Mouse (Mus musculus): ENCODE measurements around the gene Lgmn. TPM values are rescaled to one million over a fixed set of nuclear protein-coding genes. Genes with fewer than 3 reads are reported as not detected.
A peak's percentile ranks its signal among the peaks of the same experiment; 100 is the strongest.

Lgmn gene
- polyA plus RNA-seq, 1 experiment from 2014 or later, result 45.6 TPM

DNA sequence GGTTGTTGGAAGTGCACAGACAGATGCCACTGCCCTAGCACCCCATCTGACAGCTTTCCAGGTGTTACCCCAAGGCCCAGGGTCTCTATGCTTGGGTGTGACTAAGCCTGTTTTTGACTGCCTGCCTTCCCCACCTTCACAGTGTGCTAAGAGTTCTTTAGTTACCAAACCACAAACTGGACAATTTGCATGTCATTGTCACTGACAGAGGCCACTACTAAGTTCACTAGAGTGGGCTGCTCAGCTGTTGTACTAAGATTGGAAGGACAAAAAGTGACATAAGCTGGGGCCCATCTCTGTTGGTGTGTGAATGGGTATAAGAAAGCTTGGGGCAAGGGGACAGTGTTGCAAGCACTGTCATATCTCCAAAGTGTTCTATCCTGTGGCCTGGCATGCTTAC is 83.8 kb downstream of the Lgmn start:
- no peak overlapping the region for H3K4me3 ChIP-seq
- no peak for DNase-seq (ENCODE audit: low spot score)
- no peaks in the 10 kb centered on the region for H3K9me3 ChIP-seq
- H3K27ac ChIP-seq (replicated peaks), result no peak overlapping the region
- peaks cover 9% of the 10 kb centered on the region; the same call in 1 of the 2 replicates for H3K36me3 ChIP-seq (replicated peaks)
- no peaks in the 10 kb centered on the region for H3K4me1 ChIP-seq
- no peaks in the 10 kb centered on the region for H3K27me3 ChIP-seq (replicated peaks; ENCODE audit: low read depth, poor library complexity, severe bottlenecking)

DNA sequence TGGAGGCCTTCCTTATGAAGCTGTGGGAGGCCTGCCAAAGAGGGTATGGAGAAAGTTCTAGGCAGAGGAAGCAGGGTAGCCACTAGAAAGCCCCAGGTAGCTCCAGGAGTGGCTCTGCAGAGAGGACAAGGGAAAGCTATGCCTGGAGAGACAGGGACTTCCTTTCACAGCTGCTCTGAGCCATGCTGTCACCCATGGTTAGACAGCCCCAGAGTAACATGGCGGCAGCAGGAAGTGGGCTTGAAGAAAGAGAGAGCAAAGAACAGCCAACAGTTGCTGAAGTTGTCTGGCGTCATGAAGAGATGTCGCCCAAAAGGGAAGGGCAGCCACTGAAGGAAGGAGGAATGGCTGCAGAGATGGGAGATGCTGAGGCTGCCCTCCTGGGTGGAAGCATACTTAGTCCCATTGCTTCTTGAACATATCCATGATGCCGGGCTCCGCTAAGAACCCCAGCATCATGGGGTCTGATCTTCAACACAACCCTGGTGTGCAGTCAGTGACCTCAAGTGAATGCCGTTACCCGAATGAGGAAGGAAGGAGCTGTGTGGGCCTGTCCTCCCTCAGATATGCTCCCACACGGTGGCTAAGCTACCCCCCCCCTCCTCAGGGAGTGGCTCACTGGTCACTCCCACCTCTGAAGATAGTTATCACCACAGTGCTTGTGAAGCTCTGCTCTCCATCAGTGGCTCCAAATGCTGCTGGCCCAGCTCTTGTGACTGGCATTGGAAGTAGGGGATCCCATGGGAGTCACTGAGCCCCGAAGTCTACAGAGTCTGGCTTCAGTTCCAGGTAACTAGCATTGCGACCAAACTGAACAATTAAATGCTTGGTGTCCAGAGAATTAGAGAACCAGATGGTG is 85.3 kb downstream of the Lgmn start:
- WGBS, result 87% methylated on average over 10 of the region's 10 CpGs
- no peak overlapping the region for H3K27ac ChIP-seq (replicated peaks)
- H3K27me3 ChIP-seq (replicated peaks; ENCODE audit: low read depth, poor library complexity, severe bottlenecking), result no peaks in the 10 kb centered on the region
- H3K4me1 ChIP-seq, result no peaks in the 10 kb centered on the region
- H3K4me3 ChIP-seq, result no peak overlapping the region
- no peaks in the 10 kb centered on the region for H3K9me3 ChIP-seq
- no peak for DNase-seq (ENCODE audit: low spot score)
- peaks cover under 1% of the 10 kb centered on the region; the same call in 1 of the 2 replicates for H3K36me3 ChIP-seq (replicated peaks)

DNA sequence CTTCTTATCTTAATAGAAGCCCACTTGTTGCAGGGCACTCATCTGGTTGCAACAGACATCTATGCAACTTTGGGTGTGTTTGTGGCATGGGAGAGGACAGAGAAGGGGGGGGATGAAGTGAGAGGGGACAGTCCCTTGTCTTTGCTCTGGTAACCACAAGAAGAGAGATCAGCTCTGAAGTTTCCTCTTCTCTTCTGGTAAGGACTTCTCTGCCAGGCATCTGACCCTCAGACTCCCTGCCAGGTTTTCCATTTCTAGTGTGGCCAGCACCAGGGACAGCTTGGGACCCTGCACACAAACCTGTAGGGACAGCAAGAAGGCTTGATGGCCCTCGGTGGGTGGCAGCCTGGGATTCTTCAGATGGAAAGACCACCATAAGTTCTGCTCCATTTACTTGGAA is 88.6 kb downstream of the Lgmn start:
- Histone ChIP-seq H3K27ac (replicated peaks) (no peak overlapping the region), H3K36me3 (replicated peaks) (no peaks in the 10 kb centered on the region), H3K4me1 (no peaks in the 10 kb centered on the region), H3K4me3 (no peak overlapping the region), H3K9me3 (no peaks in the 10 kb centered on the region), H3K27me3 (replicated peaks; ENCODE audit: low read depth, poor library complexity, severe bottlenecking) (no peaks in the 10 kb centered on the region)
- 90% methylated on average over 1 of the region's 1 CpGs for WGBS
- DNase-seq (ENCODE audit: low spot score), result no peak

DNA sequence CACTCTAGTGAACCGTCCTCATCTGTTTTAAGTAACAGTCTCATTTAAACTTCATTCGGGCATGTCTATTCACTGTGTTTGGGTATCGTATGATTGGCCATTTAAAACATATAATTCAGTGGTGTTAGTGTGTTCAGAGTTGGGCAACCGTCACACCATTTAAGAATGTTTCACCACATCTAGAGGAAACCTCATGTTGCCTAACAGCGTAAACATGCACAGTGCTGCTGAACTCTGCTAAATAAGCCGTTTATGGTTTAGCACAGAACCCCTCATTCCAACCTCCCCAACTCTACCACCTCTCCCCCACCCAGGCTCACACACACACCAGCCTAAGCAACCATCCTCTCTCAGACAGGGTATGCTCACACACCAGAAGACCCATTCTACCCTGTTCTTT is 91.2 kb downstream of the Lgmn start:
- DNase-seq (ENCODE audit: low spot score), result no peak
- 94% methylated on average over 6 of the region's 6 CpGs for WGBS
- no peaks in the 10 kb centered on the region for H3K27me3 ChIP-seq (replicated peaks; ENCODE audit: low read depth, poor library complexity, severe bottlenecking)
- peaks cover 13% of the 10 kb centered on the region for H3K4me1 ChIP-seq
- no peak overlapping the region for H3K27ac ChIP-seq (replicated peaks)
- H3K9me3 ChIP-seq, result no peaks in the 10 kb centered on the region
- no peak overlapping the region for H3K4me3 ChIP-seq
- H3K36me3 ChIP-seq (replicated peaks), result no peaks in the 10 kb centered on the region

DNA sequence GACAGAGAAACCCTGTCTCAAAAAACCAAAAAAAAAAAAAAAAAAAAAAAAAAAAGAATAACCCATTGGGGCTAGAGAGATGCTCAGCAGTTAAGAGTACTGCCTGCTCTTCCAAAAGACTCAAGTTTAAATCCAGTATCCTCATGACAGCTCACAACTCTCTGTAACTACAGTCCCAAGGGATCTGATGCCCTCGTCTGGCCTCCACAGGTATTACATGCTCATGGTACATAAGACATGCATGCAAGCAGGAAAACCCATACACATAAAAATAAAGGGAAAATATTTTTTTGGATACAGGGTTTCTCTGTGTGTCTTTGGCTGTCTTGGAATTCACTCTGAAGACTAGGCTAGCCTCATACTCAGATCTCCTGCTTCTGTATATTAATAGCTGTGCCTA is 93.1 kb downstream of the Lgmn start:
- H3K4me3 ChIP-seq, result no peak overlapping the region
- H3K36me3 ChIP-seq (replicated peaks), result no peaks in the 10 kb centered on the region
- DNase-seq (ENCODE audit: low spot score), result peak; percentile 53
- no peaks in the 10 kb centered on the region for H3K9me3 ChIP-seq
- H3K27me3 ChIP-seq (replicated peaks; ENCODE audit: low read depth, poor library complexity, severe bottlenecking), result no peaks in the 10 kb centered on the region
- peaks cover 21% of the 10 kb centered on the region for H3K4me1 ChIP-seq
- WGBS, result 14% methylated on average over 1 of the region's 1 CpGs
- H3K27ac ChIP-seq (replicated peaks), result no peak overlapping the region

DNA sequence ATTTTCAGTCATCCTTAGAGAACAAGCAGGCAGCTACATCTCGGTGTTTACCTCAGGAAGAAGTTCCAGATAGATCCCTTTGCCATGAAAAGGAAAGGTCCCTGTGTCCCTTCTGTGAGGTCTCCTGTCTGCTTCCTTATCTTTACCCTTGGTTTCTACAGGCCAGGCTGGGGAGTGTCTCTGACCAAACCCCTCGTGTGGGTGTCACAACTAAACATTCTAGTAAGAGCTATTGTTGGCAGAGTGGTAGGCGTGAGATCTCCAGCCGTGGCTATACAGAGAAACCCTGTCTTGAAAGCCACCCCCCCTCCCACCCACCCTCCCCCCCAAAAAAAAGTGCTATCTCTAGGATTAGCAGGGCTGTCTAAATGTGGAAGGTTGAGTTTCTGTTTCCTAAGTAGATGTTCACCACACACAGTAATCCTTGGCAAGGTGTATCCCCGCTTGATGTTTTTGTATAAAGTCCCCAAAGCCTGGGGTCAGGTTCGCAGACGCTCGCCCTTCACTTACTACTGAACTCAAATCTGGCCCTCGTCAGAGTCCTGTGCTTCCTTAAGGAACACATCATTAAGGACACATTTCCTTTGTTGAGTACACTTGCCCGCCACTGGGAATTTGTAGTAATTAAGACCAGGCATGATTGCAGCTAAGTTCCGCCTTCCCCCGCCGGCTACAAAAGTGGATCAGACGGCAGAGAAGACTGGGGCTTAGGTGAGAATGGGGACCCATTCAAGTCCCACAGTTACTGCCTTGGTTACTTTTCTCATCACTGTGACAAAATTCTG is 94.4 kb downstream of the Lgmn start:
- peak; percentile 39 for DNase-seq (ENCODE audit: low spot score)
- no peak overlapping the region for H3K27ac ChIP-seq (replicated peaks)
- H3K4me3 ChIP-seq, result no peak overlapping the region
- no peaks in the 10 kb centered on the region for H3K27me3 ChIP-seq (replicated peaks; ENCODE audit: low read depth, poor library complexity, severe bottlenecking)
- H3K4me1 ChIP-seq, result peaks cover 21% of the 10 kb centered on the region
- no peaks in the 10 kb centered on the region for H3K9me3 ChIP-seq
- WGBS, result 46% methylated on average over 14 of the region's 14 CpGs
- H3K36me3 ChIP-seq (replicated peaks), result no peaks in the 10 kb centered on the region

Other genes starting within 250 kb of the Lgmn start
- 3.8 and 4.0 TPM in 2 replicates for gene Rin3, start 156.8 kb downstream of the Lgmn start, polyA plus RNA-seq (2016; fragmentation: Nextera tagmentation; extraction: Ambion mirVana)
- gene Golga5, start 29.3 kb upstream of the Lgmn start, polyA plus RNA-seq (2016; fragmentation: Nextera tagmentation; extraction: Ambion mirVana), result 28.4 and 31.3 TPM in 2 replicates
- 6.2 and 6.6 TPM in 2 replicates for gene Chga, start 115.2 kb upstream of the Lgmn start, polyA plus RNA-seq (2016; fragmentation: Nextera tagmentation; extraction: Ambion mirVana)